Mouse (Mus musculus): ENCODE data around the gene Gm15517. TPM values are rescaled to one million over a fixed set of nuclear protein-coding genes. Genes with fewer than 3 reads are reported as not detected.

Gm15517 gene
- polyA plus RNA-seq, 1 experiment, result not detected

GRCm38 (mm10) chr7:44303346-44304340, 42.4 kb downstream of the Gm15517 start:
- Histone ChIP-seq H3K4me3 (ENCODE audit: extremely low read depth, insufficient read depth, insufficient read length) (peak overlapping the region; percentile 72; the same call in 1 of the 2 replicates), H3K27ac (ENCODE audit: insufficient read depth, low read length) (peak overlapping the region; percentile 85; the same call in 1 of the 2 replicates)

DNA sequence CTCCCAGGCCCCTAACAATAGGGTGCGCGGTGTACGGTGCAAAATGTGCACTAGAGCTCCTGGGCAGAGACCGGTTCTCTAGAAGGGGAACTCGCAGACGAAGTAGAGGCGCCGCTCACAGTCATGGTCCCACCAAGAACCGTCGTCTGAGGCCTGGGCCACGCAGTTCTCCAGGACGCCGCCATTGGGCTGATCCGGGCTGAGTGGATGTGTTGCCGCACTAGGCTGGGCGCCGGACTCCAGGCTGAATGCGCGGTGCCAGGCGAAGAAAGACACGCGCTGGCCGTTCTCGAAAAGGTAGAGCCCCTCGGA, 43.2 kb downstream of the Gm15517 start:
- WGBS, result 2% methylated on average over 25 of the region's 25 CpGs
- no peaks in the 10 kb centered on the region for H3K27me3 ChIP-seq (ENCODE audit: control insufficient read depth, insufficient read depth, low read length)
- no peak for TF ChIP-seq POLR2A (IDR thresholded peaks at IDR 0.05; ENCODE audit: low read depth, low read length)
- TF ChIP-seq CTCF (IDR thresholded peaks at IDR 0.05; ENCODE audit: extremely low read depth, insufficient read depth, insufficient read length, insufficient replicate concordance), result no peak

More at GRCm38 (mm10) chr7:44303346-44304340, 42.4 kb downstream of the Gm15517 start:
- WGBS, result 83% methylated on average over 14 of the region's 14 CpGs
- DNase-seq (ENCODE audit: low read depth in 1 of 2, low spot score in 2 of 2), result no peak
- Histone ChIP-seq H3K36me3 (ENCODE audit: control insufficient read depth, insufficient read depth, low read length) (no peaks in the 10 kb centered on the region), H3K4me1 (ENCODE audit: control insufficient read depth, insufficient read depth, insufficient read length) (peaks cover 12% of the 10 kb centered on the region), H3K27me3 (ENCODE audit: control insufficient read depth, insufficient read depth, low read length) (no peaks in the 10 kb centered on the region)
- TF ChIP-seq CTCF (IDR thresholded peaks at IDR 0.05; ENCODE audit: extremely low read depth, insufficient read depth, insufficient read length, insufficient replicate concordance) (no peak), POLR2A (IDR thresholded peaks at IDR 0.05; ENCODE audit: low read depth, low read length) (no peak)

GRCm38 (mm10) chr7:44304775-44305641, 43.8 kb downstream of the Gm15517 start:
- 2% methylated on average over 49 of the region's 49 CpGs for WGBS
- no peaks in the 10 kb centered on the region for H3K27me3 ChIP-seq (ENCODE audit: control insufficient read depth, insufficient read depth, low read length)
- no peaks in the 10 kb centered on the region for H3K36me3 ChIP-seq (ENCODE audit: control insufficient read depth, insufficient read depth, low read length)
- DNase-seq (ENCODE audit: low read depth in 1 of 2, low spot score in 2 of 2), result peak; percentile 96
- peak overlapping the region; percentile 85 for H3K27ac ChIP-seq (ENCODE audit: insufficient read depth, low read length)
- peaks cover 12% of the 10 kb centered on the region for H3K4me1 ChIP-seq (ENCODE audit: control insufficient read depth, insufficient read depth, insufficient read length)
- peak; percentile 92 for TF ChIP-seq POLR2A (IDR thresholded peaks at IDR 0.05; ENCODE audit: low read depth, low read length)
- TF ChIP-seq CTCF (IDR thresholded peaks at IDR 0.05; ENCODE audit: extremely low read depth, insufficient read depth, insufficient read length, insufficient replicate concordance), result no peak
- H3K4me3 ChIP-seq (ENCODE audit: extremely low read depth, insufficient read depth, insufficient read length), result peak overlapping the region; percentile 72

More for the DNA sequence above, 43.2 kb downstream of the Gm15517 start:
- peak overlapping the region; percentile 72 for H3K4me3 ChIP-seq (ENCODE audit: extremely low read depth, insufficient read depth, insufficient read length)
- peak overlapping the region; percentile 85 for H3K27ac ChIP-seq (ENCODE audit: insufficient read depth, low read length)
- DNase-seq (ENCODE audit: low read depth in 1 of 2, low spot score in 2 of 2), result no peak
- H3K36me3 ChIP-seq (ENCODE audit: control insufficient read depth, insufficient read depth, low read length), result no peaks in the 10 kb centered on the region
- H3K4me1 ChIP-seq (ENCODE audit: control insufficient read depth, insufficient read depth, insufficient read length), result peaks cover 12% of the 10 kb centered on the region

GRCm38 (mm10) chr7:44305686-44306085, 44.4 kb downstream of the Gm15517 start:
- 29% methylated on average over 16 of the region's 16 CpGs for WGBS
- peaks cover 17% of the 10 kb centered on the region for H3K4me1 ChIP-seq (ENCODE audit: control insufficient read depth, insufficient read depth, insufficient read length)
- no peaks in the 10 kb centered on the region for H3K36me3 ChIP-seq (ENCODE audit: control insufficient read depth, insufficient read depth, low read length)
- H3K4me3 ChIP-seq (ENCODE audit: extremely low read depth, insufficient read depth, insufficient read length), result peak overlapping the region; percentile 6; the same call in 1 of the 2 replicates
- 0 out of 2 replicates have a peak, but pooled peaks cover 2% of the 10 kb centered on the region for H3K27me3 ChIP-seq (ENCODE audit: control insufficient read depth, insufficient read depth, low read length)
- peak overlapping the region; percentile 85 for H3K27ac ChIP-seq (ENCODE audit: insufficient read depth, low read length)
- DNase-seq (ENCODE audit: low read depth in 1 of 2, low spot score in 2 of 2), result peak in 1 of 2 experiments; percentile 28
- TF ChIP-seq POLR2A (IDR thresholded peaks at IDR 0.05; ENCODE audit: low read depth, low read length), result no peak
- no peak for TF ChIP-seq CTCF (IDR thresholded peaks at IDR 0.05; ENCODE audit: extremely low read depth, insufficient read depth, insufficient read length, insufficient replicate concordance)

DNA sequence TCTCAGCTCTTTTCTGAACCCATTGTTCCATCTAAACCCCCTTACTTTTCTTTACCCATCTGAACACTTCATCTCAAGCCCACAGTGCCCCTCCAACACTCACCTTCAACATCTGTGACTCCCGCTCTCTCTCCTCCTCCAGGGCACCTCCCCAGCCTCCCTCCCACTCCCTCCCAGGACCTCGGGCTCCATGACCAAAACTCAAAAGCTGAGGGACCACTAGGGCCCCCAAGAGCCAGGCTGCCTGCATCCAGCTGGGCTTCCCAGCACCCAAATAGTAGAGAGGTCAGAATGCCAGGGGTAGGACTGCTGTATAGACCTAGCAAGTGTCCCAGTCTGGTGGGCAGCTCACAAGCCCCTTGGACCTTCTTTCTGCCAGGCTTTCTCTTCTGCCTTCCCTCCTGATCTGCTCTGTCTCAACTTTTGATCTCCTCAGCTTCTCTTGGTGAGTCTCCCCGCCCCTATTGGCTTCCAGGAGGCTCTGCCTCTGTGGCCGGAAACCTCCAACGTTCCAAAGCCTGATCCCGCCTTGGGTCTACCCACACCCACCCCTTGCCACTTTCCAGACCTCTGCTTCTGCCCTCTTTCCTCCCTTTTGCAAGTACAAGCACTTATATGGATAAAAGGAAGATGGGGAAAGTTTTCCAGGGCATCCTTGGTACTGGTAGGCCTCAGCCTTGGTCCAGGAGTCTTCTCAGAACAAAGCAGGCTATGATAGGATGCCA, 45.4 kb downstream of the Gm15517 start, which contains the start of gene Clec11a:
Gene Clec11a, minus strand, starts transcription at position 387 of the 725 bp plus-strand sequence.
- DNase-seq (ENCODE audit: low read depth in 1 of 2, low spot score in 2 of 2), result no peak
- TF ChIP-seq CTCF (IDR thresholded peaks at IDR 0.05; ENCODE audit: extremely low read depth, insufficient read depth, insufficient read length, insufficient replicate concordance) (no peak), POLR2A (IDR thresholded peaks at IDR 0.05; ENCODE audit: low read depth, low read length) (no peak)
- H3K4me1 ChIP-seq (ENCODE audit: control insufficient read depth, insufficient read depth, insufficient read length), result peaks cover 24% of the 10 kb centered on the region
- H3K27ac ChIP-seq (ENCODE audit: insufficient read depth, low read length), result peak within 1 kb of the TSS; percentile 85
- H3K36me3 ChIP-seq (ENCODE audit: control insufficient read depth, insufficient read depth, low read length), result no peaks in the 10 kb centered on the region
- peak within 1 kb of the TSS; percentile 6; the same call in 1 of the 2 replicates for H3K4me3 ChIP-seq (ENCODE audit: extremely low read depth, insufficient read depth, insufficient read length)
- H3K27me3 ChIP-seq (ENCODE audit: control insufficient read depth, insufficient read depth, low read length), result peaks cover 6% of the 10 kb centered on the region; the same call in 1 of the 2 replicates
- 74% methylated on average over 6 of the region's 6 CpGs for WGBS

Data from spleen, adult 2 months (tissue).